Mouse (Mus musculus): ENCODE results near the gene Apba3.

Gene Apba3

DNA sequence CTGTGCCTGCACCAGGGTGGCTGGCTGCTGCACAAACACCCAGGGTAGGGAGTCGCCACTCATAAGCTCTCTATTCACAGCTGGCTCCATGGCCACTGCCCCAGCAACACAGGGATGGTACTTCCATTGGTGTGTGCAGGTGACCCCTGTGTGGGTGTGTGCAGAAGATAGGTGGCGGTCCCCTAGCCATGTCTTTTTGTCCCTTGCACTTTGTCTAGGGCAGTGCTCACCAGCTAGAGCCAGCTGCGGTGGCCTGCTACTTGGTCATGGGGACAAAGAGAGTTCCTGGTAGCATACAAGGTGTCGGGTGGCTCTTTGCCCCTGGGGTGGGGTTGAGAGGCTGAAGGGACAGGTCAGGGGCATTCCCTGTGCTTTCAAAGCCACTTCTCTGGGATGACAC lies 22.6 kb upstream of the Apba3 start:
- H3K4me1 ChIP-seq (replicated peaks; ENCODE audit: low read depth, low read length): peaks cover 71% of the 10 kb centered on the region
- no peak for TF ChIP-seq POU5F1 (IDR thresholded peaks at IDR 0.05; ENCODE audit: borderline replicate concordance, low read length)
- TF ChIP-seq CTCF (conservative IDR thresholded peaks at IDR 0.05; ENCODE audit: low read length): no peak
- no peak for TF ChIP-seq NANOG (IDR thresholded peaks at IDR 0.05; ENCODE audit: borderline replicate concordance, low read length)
- no peaks in the 10 kb centered on the region for H3K36me3 ChIP-seq (ENCODE audit: insufficient read depth, low read length)
- H3K27me3 ChIP-seq (ENCODE audit: insufficient read depth, low read length): peaks cover 32% of the 10 kb centered on the region
- no peaks in the 10 kb centered on the region for H3K9me3 ChIP-seq (ENCODE audit: low read length)
- H3K4me3 ChIP-seq (replicated peaks; ENCODE audit: low read length): no peak overlapping the region

DNA sequence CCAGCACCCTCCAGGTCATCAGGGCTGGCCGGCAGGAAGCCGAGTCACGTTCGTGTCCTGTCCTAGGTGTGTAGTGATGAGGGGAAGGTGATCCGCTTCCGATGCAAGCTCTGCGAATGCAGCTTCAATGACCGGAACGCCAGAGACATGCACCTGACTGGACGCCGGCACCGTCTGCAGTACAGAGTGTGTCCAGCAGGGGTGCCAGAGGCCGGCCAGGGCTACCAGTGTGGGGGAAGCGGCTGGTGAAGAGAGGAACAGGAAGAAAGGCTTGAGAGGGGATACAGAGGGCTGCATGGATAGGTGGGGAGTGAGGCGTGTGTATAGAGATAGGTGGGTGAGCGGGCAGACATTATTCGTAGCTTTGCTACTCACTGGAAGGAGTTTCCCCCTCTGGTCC lies 22.2 kb upstream of the Apba3 start:
- H3K9me3 ChIP-seq (ENCODE audit: low read length): no peaks in the 10 kb centered on the region
- no peak for TF ChIP-seq NANOG (IDR thresholded peaks at IDR 0.05; ENCODE audit: borderline replicate concordance, low read length)
- TF ChIP-seq POU5F1 (IDR thresholded peaks at IDR 0.05; ENCODE audit: borderline replicate concordance, low read length): no peak
- peak; percentile 93 for TF ChIP-seq CTCF (conservative IDR thresholded peaks at IDR 0.05; ENCODE audit: low read length)
- peaks cover 28% of the 10 kb centered on the region for H3K27me3 ChIP-seq (ENCODE audit: insufficient read depth, low read length)
- H3K4me3 ChIP-seq (replicated peaks; ENCODE audit: low read length): peak overlapping the region; percentile 10; the same call in 1 of the 2 replicates
- H3K4me1 ChIP-seq (replicated peaks; ENCODE audit: low read depth, low read length): peaks cover 71% of the 10 kb centered on the region
- H3K36me3 ChIP-seq (ENCODE audit: insufficient read depth, low read length): no peaks in the 10 kb centered on the region

DNA sequence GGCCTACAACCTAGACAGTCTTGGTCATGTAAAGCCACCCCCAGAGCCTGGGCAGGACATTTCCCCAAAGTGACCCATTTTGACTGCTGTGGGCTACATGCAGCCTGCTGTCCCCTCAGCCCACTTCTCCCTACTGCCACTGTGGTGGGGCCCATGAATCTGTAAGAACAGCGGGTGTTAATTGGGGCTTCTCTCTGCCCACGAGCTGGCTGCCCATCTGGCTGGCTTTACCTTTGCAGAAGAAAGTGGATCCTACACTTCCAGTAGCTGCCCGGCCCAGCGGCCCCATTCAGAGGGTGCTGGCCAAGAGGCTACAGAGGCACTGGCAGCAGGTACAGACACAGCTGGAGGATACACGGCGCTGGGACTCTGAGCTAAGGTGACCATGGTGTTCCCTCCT lies 21.6 kb upstream of the Apba3 start:
- Histone ChIP-seq H3K4me1 (replicated peaks; ENCODE audit: low read depth, low read length) (peaks cover 73% of the 10 kb centered on the region), H3K27me3 (ENCODE audit: insufficient read depth, low read length) (peaks cover 22% of the 10 kb centered on the region), H3K9me3 (ENCODE audit: low read length) (no peaks in the 10 kb centered on the region), H3K4me3 (replicated peaks; ENCODE audit: low read length) (peak overlapping the region; percentile 10; the same call in 1 of the 2 replicates), H3K36me3 (ENCODE audit: insufficient read depth, low read length) (no peaks in the 10 kb centered on the region)
- TF ChIP-seq NANOG (IDR thresholded peaks at IDR 0.05; ENCODE audit: borderline replicate concordance, low read length) (no peak), CTCF (conservative IDR thresholded peaks at IDR 0.05; ENCODE audit: low read length) (no peak), POU5F1 (IDR thresholded peaks at IDR 0.05; ENCODE audit: borderline replicate concordance, low read length) (no peak)

DNA sequence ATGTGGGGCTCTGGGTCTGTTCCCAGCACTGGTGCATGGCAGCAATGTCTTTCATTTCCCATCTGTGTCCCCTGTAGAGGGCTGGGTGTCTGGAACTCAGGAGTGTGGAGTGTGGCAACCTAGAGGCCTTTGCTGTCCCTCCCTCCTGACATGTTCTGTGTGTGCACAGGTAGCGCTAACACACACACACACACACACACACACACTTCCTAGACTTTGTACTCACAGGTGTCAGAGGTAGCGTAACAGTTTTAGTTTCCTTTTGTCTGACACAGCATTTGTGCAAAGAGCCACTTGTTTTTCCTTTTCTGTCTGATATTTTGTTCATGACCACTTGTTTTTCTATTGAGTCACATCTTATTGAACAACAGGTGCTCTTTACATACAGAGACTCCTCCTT lies 19.0 kb upstream of the Apba3 start:
- Histone ChIP-seq H3K4me1 (replicated peaks; ENCODE audit: low read depth, low read length) (peaks cover 72% of the 10 kb centered on the region), H3K36me3 (ENCODE audit: insufficient read depth, low read length) (no peaks in the 10 kb centered on the region), H3K27me3 (ENCODE audit: insufficient read depth, low read length) (peaks cover 32% of the 10 kb centered on the region), H3K9me3 (ENCODE audit: low read length) (no peaks in the 10 kb centered on the region), H3K4me3 (replicated peaks; ENCODE audit: low read length) (no peak overlapping the region)
- TF ChIP-seq CTCF (conservative IDR thresholded peaks at IDR 0.05; ENCODE audit: low read length): no peak
- no peak for TF ChIP-seq NANOG (IDR thresholded peaks at IDR 0.05; ENCODE audit: borderline replicate concordance, low read length)
- TF ChIP-seq POU5F1 (IDR thresholded peaks at IDR 0.05; ENCODE audit: borderline replicate concordance, low read length): no peak

DNA sequence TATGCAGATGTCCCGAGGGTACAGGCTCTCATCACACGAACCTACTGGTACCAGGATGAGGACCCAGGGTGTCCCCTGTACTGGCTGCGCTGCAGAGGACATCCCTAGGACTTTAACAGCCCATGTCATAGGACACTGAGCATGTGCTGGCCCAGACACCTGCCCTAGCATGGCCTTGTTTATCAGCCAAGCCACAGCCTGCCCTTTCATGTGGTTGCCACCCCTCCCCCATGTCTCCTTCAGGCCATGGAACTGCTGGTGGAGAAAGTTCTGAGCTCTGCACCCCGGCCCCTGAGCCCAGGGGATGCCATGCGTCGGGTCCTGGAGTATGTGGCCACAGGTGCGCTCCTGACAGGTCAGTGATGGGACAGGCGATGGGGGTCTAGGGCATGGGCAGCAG lies 17.3 kb upstream of the Apba3 start:
- H3K4me1 ChIP-seq (replicated peaks; ENCODE audit: low read depth, low read length): peaks cover 67% of the 10 kb centered on the region
- no peak overlapping the region for H3K4me3 ChIP-seq (replicated peaks; ENCODE audit: low read length)
- no peaks in the 10 kb centered on the region for H3K9me3 ChIP-seq (ENCODE audit: low read length)
- TF ChIP-seq CTCF (conservative IDR thresholded peaks at IDR 0.05; ENCODE audit: low read length): no peak
- no peak for TF ChIP-seq NANOG (IDR thresholded peaks at IDR 0.05; ENCODE audit: borderline replicate concordance, low read length)
- no peak for TF ChIP-seq POU5F1 (IDR thresholded peaks at IDR 0.05; ENCODE audit: borderline replicate concordance, low read length)
- H3K36me3 ChIP-seq (ENCODE audit: insufficient read depth, low read length): no peaks in the 10 kb centered on the region
- peaks cover 35% of the 10 kb centered on the region for H3K27me3 ChIP-seq (ENCODE audit: insufficient read depth, low read length)

DNA sequence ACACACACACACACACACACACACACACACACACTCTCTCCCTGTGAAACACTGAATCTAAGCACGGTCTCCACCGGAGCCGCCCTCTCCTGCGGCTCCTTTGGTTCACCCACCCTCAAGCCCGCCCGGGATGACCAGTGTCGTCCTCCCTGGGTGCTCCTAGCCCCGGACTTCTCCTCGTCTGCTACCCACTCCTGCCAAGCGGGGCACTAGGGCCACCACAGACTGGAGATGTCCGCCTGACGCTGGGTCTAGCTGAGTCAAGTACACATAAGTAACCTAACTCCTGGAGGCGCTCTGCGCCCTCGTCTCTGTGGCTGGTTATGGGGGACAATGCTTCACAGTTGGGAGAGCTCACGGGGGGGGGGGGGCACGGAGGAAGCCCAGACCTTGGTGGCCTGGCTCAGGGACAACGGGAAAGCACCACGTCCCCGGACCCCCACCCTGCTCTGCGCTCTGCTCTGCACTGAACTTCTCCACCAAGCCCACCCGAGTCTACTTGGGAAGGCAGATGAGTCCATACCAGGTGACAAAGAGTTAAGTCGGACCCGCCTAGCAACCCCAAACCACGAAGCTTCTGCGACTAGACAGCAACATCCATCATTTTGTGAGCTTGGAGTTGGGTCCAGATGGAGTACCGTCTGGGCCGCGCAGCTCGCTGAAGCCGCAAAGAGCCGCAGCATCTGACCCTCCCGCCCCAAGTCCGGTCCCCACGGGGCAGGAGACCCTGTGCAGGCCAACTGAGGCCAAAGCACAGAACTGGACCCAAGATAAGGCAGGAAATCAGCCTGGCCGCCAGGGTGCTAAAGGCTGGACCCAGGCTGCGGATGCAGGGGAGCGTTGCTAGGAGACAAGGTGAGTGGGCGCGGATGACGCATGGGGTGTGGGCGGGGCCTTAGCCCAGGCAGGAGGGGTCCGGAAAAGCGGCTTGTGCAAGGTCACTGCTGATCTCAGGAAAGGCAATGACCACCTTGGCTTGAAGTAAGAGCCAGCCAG lies 14.0 kb upstream of the Apba3 start, which contains the start of gene Matk:
Gene Matk, plus strand, starts transcription at position 512 of the 996 bp plus-strand sequence.
- peaks cover 58% of the 10 kb centered on the region for H3K4me1 ChIP-seq (replicated peaks; ENCODE audit: low read depth, low read length)
- TF ChIP-seq CTCF (conservative IDR thresholded peaks at IDR 0.05; ENCODE audit: low read length) (0 out of 2 replicates have a peak, but pooled peaks have one; percentile 3), NANOG (IDR thresholded peaks at IDR 0.05; ENCODE audit: borderline replicate concordance, low read length) (no peak), POU5F1 (IDR thresholded peaks at IDR 0.05; ENCODE audit: borderline replicate concordance, low read length) (no peak)
- H3K36me3 ChIP-seq (ENCODE audit: insufficient read depth, low read length): no peaks in the 10 kb centered on the region
- H3K27me3 ChIP-seq (ENCODE audit: insufficient read depth, low read length): peaks cover 59% of the 10 kb centered on the region
- peak within 1 kb of the TSS; percentile 58 for H3K4me3 ChIP-seq (replicated peaks; ENCODE audit: low read length)
- no peaks in the 10 kb centered on the region for H3K9me3 ChIP-seq (ENCODE audit: low read length)

DNA sequence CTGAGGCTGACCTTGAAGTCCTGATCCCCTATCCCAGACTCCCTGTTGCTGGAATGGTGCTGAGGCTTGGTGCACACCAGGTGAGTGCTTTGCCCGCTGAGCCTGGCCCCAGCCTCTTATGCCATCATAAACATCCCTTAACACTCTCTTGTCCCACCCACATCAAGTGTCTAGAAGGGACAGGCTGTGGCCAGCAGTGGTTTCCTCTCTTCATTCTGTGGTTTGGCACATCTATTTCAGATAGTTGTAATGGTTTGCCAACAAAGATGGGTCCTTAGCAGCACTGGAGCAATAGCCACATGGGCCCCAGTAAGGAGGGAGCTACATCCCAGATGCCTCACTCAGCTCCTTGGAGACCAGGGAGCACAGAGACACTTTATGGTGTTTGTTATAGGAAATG lies 11.9 kb upstream of the Apba3 start:
- Histone ChIP-seq H3K4me1 (replicated peaks; ENCODE audit: low read depth, low read length) (peaks cover 59% of the 10 kb centered on the region), H3K9me3 (ENCODE audit: low read length) (no peaks in the 10 kb centered on the region), H3K36me3 (ENCODE audit: insufficient read depth, low read length) (no peaks in the 10 kb centered on the region), H3K4me3 (replicated peaks; ENCODE audit: low read length) (no peak overlapping the region), H3K27me3 (ENCODE audit: insufficient read depth, low read length) (peaks cover 81% of the 10 kb centered on the region)
- TF ChIP-seq NANOG (IDR thresholded peaks at IDR 0.05; ENCODE audit: borderline replicate concordance, low read length) (no peak), CTCF (conservative IDR thresholded peaks at IDR 0.05; ENCODE audit: low read length) (no peak), POU5F1 (IDR thresholded peaks at IDR 0.05; ENCODE audit: borderline replicate concordance, low read length) (no peak)

DNA sequence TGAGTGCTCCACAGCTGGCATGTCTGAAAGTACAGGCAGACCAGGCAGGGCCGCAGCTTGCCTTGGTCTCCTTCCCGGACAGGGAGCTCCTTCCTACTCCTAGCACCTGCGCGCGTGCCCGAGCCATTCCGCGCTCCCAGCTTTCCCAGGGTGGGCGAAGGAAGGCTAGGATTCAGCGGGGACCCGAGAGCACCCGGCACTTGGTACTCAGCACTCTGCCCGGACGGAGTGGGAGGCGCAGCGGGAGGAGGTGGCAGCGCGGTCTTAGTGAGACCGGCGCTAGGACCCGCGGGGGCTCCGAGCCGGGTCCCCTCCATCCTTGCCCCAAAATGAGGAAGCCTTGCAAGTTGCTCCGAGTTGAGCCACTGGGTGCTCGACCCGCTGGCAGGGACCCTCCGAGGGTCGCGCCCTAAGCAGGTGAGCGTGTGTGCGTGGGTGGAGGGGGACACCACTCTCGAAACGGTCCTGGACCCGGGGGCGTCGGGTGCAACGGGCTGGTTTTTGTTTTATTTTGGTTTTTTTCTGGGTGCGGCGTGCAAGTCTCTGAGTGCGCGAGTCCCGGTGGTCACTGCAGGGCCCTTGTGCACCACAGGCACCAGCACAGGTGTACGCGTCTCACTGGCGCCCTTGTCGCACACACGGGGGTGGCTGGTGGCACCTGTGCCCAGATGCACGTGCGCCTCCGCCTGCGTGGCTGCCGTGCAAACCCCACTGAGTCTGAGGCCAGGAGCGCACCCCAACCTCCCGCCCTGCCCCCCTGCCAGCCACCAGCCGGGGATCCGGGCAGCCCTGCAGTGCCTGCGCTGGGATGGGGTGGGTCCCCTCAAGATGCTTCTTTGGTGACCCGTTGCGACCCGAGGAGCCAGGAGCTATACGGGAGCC lies 9.4 kb upstream of the Apba3 start:
- peaks cover 8% of the 10 kb centered on the region; the same call in 1 of the 2 replicates for H3K36me3 ChIP-seq (ENCODE audit: insufficient read depth, low read length)
- peak overlapping the region; percentile 83 for H3K4me3 ChIP-seq (replicated peaks; ENCODE audit: low read length)
- H3K4me1 ChIP-seq (replicated peaks; ENCODE audit: low read depth, low read length): peaks cover 63% of the 10 kb centered on the region
- TF ChIP-seq POU5F1 (IDR thresholded peaks at IDR 0.05; ENCODE audit: borderline replicate concordance, low read length) (no peak), NANOG (IDR thresholded peaks at IDR 0.05; ENCODE audit: borderline replicate concordance, low read length) (no peak), CTCF (conservative IDR thresholded peaks at IDR 0.05; ENCODE audit: low read length) (no peak)
- peaks cover 72% of the 10 kb centered on the region for H3K27me3 ChIP-seq (ENCODE audit: insufficient read depth, low read length)
- no peaks in the 10 kb centered on the region for H3K9me3 ChIP-seq (ENCODE audit: low read length)

Data from E14TG2a.4 (cell line).